Mouse (Mus musculus): ENCODE measurements around the gene Olfr545. TPM values are rescaled to one million over a fixed set of nuclear protein-coding genes. Genes with fewer than 3 reads are reported as not detected.

Gene Olfr545
- polyA plus RNA-seq, 1 experiment from 2014 or later = not detected

Other genes with a start within 250 kb of the Olfr545 start
- gene Rhog, start 243.5 kb downstream of the Olfr545 start, polyA plus RNA-seq (2015; fragmentation: Nextera tagmentation; extraction: Ambion mirVana) = 69.9 and 70.3 TPM in 2 replicates
- gene Stim1, start 231.8 kb downstream of the Olfr545 start, polyA plus RNA-seq (2015; fragmentation: Nextera tagmentation; extraction: Ambion mirVana) = 39.9 and 42.1 TPM in 2 replicates
- 119 and 125 TPM in 2 replicates for gene Rrm1, start 57.9 kb downstream of the Olfr545 start, polyA plus RNA-seq (2015; fragmentation: Nextera tagmentation; extraction: Ambion mirVana)
- 0.51 and 0.68 TPM in 2 replicates for gene Olfr543, start 17.9 kb downstream of the Olfr545 start, polyA plus RNA-seq (2015; fragmentation: Nextera tagmentation; extraction: Ambion mirVana)
- gene Olfr544, start 11.3 kb downstream of the Olfr545 start, polyA plus RNA-seq (2015; fragmentation: Nextera tagmentation; extraction: Ambion mirVana) = 0.68 and 0.71 TPM in 2 replicates
- not detected in 2 replicates for gene Olfr547, start 35.2 kb upstream of the Olfr545 start, polyA plus RNA-seq (2015; fragmentation: Nextera tagmentation; extraction: Ambion mirVana)
- gene Olfr548-ps1, start 41.3 kb upstream of the Olfr545 start, polyA plus RNA-seq (2015; fragmentation: Nextera tagmentation; extraction: Ambion mirVana) = 0.11 and 0.12 TPM in 2 replicates
- 0.08 and 0.16 TPM in 2 replicates for gene Olfr549, start 50.3 kb upstream of the Olfr545 start, polyA plus RNA-seq (2015; fragmentation: Nextera tagmentation; extraction: Ambion mirVana)
- 0.54 and 0.81 TPM in 2 replicates for gene Trim21, start 65.9 kb upstream of the Olfr545 start, polyA plus RNA-seq (2015; fragmentation: Nextera tagmentation; extraction: Ambion mirVana)
- 0.20 and 0.68 TPM in 2 replicates for gene Olfr550, start 71.9 kb upstream of the Olfr545 start, polyA plus RNA-seq (2015; fragmentation: Nextera tagmentation; extraction: Ambion mirVana)
- 0.07 TPM in 1 of 2 replicates, not detected in the other for gene Olfr551, start 92.3 kb upstream of the Olfr545 start, polyA plus RNA-seq (2015; fragmentation: Nextera tagmentation; extraction: Ambion mirVana)
- 0.12 and 0.15 TPM in 2 replicates for gene Olfr552, start 98.2 kb upstream of the Olfr545 start, polyA plus RNA-seq (2015; fragmentation: Nextera tagmentation; extraction: Ambion mirVana)
- gene Olfr553, start 118.6 kb upstream of the Olfr545 start, polyA plus RNA-seq (2015; fragmentation: Nextera tagmentation; extraction: Ambion mirVana) = 0.14 and 0.21 TPM in 2 replicates
- gene Olfr554, start 138.9 kb upstream of the Olfr545 start, polyA plus RNA-seq (2015; fragmentation: Nextera tagmentation; extraction: Ambion mirVana) = 0.17 TPM in 1 of 2 replicates, not detected in the other
- not detected in 2 replicates for gene Olfr555, start 159.2 kb upstream of the Olfr545 start, polyA plus RNA-seq (2015; fragmentation: Nextera tagmentation; extraction: Ambion mirVana)
- gene Olfr556, start 165.3 kb upstream of the Olfr545 start, polyA plus RNA-seq (2015; fragmentation: Nextera tagmentation; extraction: Ambion mirVana) = not detected in 2 replicates
- gene Trim68, start 187.8 kb upstream of the Olfr545 start, polyA plus RNA-seq (2015; fragmentation: Nextera tagmentation; extraction: Ambion mirVana) = 14.9 and 17.4 TPM in 2 replicates
- gene Olfr557, start 196.3 kb upstream of the Olfr545 start, polyA plus RNA-seq (2015; fragmentation: Nextera tagmentation; extraction: Ambion mirVana) = 0.09 and 0.16 TPM in 2 replicates
- 0.62 and 0.71 TPM in 2 replicates for gene Olfr558, start 202.6 kb upstream of the Olfr545 start, polyA plus RNA-seq (2015; fragmentation: Nextera tagmentation; extraction: Ambion mirVana)
- 0.11 and 0.41 TPM in 2 replicates for gene Olfr33, start 219.5 kb upstream of the Olfr545 start, polyA plus RNA-seq (2015; fragmentation: Nextera tagmentation; extraction: Ambion mirVana)
- gene Olfr559, start 227.9 kb upstream of the Olfr545 start, polyA plus RNA-seq (2015; fragmentation: Nextera tagmentation; extraction: Ambion mirVana) = not detected in 2 replicates

Data from embryonic facial prominence, embryonic 15.5 days (tissue).